Mouse (Mus musculus): Measurements from ENCODE around the gene Jdp2.

Gene Jdp2

DNA sequence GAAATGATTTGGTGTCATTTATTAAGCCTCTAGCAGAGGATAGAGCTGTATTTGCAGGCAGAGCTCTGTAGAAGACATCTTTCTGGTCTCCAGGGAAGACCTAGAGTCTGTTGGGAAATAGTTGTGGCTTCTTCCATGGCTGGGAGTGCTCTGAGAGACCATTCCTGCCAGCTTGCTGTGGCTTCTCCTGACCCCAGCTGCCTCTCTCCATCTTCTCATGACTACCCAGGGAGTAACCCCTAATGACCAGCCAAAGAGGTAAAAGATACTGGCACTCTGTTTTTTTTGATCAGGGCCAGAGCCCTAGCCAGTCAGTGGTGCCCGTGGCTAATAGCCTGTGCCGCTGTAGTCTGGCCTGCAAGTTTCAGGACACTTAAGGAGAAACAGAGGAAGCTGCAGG is 3.3 kb downstream of the Jdp2 start:
- no peak for DNase-seq

DNA sequence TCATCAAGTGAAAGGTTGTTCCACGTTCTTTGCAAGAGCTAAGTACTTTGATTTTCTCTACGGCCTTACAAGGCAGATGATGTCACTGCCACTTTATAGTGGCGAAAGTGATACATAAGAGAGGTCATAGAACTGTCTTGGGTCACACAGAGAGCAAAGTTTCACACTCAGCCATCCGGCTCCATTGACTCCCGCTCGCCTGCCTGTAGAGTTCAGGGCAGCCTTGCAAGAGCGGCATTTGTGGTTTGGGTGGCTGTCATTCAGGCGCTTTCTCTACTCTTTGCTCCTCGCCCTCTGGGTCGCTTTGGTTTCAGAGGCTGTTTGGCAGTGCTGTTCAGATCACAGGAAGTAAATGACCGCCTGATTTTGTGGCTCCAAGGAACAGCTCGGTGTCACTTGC is 4.0 kb downstream of the Jdp2 start:
- DNase-seq = no peak

DNA sequence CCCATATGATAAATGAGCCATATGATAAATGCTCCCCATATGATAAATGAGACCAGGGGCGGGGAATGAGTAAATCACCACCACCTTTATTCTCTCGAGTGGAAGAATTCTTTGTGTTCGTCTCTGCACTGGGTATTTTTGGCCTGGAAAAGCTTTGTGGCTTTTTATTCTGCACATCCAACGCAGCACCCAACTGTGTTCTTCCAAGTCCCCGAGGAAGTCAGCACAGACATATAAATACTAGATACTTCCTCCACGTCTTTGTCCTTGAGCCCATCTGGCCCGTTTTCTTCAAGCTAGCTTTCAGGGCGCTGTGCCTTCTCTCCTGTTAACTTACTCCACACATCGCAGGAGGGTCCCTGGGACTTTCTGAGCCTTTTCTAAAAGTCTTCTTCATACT is 4.9 kb downstream of the Jdp2 start:
- DNase-seq = no peak

DNA sequence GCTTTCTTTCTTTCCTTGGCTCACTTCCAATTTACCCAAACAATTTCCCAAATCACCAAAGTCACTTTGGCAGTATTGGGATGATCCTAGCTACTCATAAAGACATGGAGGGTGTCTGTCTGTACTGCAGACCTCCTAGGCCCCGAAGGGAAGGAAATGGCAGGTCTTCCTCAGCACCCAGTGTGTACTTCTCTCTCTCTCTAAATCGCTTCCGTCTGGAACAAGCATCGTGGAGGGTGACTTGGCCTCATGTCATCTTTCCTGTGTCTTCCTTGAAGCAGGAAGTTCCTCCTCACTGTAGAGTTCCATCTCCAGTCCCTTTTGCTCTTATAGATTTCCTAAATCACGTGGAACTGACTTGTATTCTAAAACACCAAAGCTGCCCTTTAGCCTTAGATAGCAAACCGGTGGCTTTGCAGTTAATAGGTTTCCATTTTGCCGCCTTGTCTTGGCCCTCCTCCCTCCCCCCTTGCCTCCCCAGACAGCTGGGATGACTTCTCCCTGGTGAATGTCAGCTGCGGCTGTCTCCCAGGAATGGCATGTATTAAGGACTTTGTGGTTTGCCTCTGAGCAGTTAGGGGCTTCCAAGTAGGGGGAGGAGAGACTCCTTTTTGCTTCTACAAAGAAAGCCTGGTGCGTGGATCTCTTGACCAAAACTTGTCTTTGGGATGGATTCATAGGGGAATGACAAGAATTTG is 5.6 kb downstream of the Jdp2 start:
- DNase-seq = no peak

DNA sequence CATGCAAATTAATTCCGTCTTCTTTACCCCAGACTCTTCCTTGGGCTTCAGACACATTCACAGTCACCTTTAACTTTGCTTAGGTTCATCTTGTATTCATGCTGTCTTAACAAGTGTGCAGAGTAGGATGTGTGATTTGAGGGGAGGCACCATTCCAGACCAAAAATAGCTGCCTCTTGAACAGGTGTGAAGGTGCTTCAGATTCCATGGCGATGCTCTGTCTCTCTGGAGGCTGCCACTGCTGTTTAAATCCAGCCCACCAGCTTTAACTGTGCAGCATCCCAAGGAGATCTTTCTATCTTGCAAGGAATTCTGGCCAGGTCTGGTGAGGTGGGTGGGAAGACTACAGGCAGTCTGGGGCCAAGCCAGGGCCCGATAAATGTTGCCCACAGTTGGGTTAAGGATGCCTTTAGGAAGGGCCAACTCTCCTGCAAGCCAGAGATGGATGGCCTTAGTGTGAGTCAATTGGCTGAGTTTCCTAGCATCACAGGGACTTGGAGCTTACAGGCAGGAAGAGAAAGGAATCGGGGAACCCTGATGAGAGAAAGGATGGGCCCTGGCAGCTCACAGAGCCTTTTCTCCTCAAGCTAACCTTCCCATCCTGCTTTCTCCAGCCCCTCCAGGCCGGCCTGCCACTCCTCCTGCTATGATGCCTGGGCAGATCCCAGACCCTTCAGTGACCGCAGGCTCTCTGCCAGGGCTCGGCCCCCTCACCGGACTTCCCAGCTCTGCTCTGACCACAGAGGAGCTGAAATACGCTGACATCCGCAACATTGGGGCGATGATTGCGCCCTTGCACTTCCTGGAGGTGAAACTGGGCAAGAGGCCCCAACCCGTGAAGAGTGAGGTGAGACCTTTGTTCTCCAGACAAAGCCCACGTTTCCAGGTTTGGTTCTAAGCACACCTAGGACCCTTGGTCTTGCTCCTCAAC is 9.0 kb downstream of the Jdp2 start:
- DNase-seq = no peak

DNA sequence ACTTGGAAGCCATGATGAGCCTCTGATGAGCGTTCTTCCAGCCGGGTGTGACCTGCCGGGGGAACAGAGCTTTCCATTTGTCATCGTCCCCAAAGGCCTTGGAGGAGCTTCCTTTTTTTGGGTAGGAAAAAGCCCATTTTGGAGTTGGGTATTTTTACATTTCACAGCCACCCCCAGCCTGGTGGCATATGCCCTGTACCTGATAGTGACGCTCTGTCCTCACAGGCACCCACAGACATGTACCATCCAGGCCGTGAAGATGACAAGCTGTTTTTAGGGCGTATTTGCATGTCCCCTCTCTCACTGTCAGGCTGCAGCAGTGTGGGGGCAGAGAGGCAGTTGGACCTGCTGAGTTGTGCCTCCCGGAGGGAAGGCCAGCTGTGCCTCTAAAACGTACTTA is 11.3 kb downstream of the Jdp2 start:
- no peak for DNase-seq

DNA sequence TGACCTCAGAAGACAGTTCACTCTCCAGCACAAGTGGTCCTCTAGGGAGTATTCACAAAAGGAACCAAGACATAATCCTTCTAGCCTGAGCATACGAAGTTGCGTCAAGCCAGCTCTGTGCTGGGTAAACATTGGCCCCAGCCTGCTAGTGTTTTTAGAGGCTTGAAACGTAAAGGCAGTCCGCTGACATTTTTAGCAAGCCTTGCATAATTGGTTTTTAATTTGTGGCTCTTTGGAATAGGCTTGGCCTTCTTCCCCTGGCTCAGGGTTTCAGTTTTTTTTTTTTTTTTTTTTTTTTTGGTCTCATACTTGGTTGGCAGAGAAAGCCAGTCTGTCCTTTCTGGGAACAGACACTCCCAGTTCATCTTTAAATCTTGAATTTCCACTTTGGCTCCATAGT is 15.3 kb downstream of the Jdp2 start:
- no peak for DNase-seq

DNA sequence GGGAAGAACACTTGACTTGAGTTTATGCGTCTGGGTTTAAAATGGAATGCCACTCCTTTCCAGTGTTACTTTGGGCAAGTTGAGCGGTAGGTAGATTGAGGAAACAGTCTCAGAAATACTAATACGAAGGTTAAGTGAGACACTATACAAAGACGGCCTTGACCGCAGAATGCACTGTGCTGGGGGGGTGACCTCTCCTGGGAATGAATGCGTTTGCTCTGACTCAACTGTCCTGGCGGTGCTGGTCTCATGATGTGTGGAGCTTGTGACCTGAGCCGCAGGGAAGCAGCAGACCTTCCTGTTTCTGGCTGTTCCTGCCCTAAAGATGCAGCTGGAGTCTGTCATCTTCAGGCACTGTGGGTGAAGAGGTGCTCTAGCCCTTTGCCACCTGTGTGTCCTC is 16.7 kb downstream of the Jdp2 start:
- DNase-seq = no peak

DNA sequence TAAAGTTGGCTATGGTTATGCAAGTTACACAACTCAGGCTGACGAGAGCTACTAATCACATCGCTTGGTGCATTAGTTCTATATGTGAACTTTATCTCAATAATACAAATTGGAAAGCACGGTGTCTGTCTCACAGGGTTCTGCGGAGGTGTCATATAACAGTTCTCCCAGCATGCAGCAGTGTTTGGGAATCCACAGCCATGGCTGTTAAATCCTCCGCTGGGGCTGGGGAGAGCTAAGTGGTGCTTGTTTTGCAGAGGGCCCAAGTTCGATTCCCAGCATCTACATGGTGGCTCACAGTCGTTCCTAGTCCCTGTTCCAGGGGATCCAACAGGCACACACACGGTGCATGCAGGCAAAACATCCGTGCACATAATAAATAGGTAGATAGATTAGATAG is 19.1 kb downstream of the Jdp2 start:
- no peak for DNase-seq

DNA sequence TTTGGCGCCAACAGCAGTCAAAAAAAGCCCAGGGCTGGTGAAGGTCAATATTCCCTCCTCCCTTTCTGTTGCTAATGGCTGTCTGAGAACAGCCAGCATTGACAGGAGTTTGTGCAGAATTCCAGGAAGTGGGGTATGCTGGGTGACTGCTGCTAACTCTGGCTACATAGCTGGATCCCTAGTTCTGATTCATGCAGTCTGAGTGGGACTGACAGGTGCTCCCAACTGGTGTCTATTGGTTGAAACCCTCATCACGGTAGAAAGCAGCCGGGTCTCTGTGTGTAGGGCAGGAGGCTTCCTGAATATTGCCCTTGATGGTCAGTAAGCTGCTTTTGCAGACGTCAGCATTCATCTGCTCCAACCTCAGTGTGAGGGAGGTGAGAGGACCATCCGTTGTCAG is 19.6 kb downstream of the Jdp2 start:
- no peak for DNase-seq

DNA sequence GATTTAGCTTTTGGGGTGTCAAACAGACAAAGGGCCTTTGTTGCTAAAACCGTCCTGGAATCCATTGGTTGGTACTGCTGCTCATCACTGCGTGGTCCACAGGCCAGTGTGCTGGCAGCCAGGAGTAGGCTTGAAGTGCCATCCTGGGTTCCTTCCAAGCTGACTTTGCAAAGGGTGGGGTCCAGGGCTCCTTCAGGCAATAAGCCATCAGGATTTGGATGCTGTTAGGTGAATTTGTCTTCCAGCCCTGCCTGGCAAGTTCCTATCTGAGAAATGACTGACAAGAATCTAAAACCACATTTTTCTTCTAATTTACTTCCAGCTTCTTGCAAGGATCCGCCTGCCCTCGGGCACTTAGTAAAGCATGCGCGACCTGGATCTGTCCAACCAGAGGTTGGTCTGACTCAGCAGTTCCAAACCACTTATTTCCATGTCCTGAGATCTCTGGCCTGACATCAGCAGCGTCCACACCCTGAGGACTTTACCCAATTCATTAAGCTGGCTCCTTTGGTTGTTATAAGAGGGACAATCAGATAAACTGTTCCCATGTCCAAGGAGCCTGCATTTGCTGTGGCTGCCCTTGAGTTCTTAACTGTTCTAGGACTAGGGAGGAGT is 20.6 kb downstream of the Jdp2 start:
- DNase-seq = no peak

DNA sequence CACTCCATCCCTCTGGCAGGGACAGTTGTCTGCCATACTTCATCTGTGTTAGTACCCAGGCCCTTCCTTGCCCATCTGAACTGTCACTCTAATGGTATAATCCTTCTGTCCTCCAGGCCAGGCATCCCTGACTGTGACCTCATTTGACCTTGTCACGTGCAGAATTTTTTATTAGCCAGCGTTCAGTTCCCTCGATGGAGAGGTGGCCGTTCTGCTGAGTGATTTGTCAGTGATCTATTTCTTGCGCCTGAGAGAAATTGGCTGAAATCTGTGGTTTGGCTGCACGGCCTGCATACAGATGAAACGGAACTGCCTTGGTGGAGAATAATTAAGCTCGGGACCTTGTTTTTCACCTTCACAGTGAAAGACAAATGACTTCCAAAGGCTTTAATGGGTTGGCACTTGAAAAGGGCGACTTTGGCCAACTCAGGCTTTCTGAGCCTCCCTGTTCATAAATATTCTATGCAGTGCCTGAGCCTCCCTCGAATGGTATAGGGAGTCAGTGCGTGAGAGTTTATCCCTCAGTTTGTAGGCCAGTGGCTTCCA is 21.1 kb downstream of the Jdp2 start:
- no peak for DNase-seq

DNA sequence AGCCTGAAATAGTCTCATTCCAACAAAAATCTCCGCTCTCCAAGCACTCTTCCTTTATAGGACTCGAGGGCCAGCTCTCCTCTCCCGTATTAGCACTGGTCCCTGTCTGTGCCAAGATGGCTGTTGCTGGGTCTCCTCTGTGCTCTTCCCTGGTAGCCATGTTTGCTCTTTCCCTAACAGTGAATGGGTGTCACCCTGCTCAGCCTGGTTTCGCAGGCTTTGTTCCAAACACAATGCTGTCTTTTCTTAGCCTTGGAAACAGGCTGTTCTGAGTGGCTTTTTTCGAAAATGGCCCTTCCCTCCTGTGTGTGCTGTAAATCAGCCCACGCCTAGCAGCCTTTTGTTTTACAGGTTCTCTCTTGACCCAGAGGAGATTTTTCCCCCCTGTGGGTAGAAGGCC is 22.2 kb downstream of the Jdp2 start:
- no peak for DNase-seq

DNA sequence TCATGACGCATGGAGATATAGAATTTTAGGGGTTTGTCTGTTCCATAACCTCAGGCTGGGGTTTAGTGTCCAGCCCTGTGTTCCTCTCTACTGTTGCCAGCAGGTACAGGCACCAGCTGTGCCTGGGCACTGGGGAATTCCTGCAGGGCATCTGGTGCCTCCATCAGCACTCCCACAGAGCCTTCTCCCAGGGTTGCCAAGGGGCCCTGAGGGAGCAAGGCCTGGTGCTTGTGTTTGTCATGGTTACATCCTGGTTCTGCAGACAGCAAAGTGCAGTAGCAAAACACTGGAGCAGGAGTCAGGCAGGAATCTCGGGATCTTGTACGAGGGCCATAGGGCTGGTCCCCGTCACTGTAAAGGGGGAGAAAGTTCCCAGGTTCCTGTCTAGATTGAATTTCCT is 22.8 kb downstream of the Jdp2 start:
- DNase-seq = no peak

DNA sequence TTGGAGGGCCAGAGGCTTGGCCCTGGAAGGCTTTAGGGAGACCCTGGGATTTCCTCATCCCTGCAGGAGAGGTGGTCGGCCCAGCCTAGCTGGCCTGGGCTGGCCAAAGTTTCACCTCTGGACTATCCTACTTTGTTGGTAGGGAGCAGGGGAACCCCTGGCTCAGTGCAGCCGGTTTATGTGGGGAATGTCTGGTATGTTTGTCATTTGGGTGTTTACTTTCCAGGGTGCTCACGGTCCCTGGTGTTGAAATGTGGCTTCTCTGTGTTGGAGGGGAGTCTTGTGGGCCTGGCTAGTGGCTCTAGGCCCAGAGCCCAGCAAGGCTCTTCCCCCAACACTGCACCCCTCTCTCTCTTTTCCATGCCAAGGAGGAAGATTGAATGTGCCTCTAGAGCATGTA is 24.9 kb downstream of the Jdp2 start:
- DNase-seq = no peak

DNA sequence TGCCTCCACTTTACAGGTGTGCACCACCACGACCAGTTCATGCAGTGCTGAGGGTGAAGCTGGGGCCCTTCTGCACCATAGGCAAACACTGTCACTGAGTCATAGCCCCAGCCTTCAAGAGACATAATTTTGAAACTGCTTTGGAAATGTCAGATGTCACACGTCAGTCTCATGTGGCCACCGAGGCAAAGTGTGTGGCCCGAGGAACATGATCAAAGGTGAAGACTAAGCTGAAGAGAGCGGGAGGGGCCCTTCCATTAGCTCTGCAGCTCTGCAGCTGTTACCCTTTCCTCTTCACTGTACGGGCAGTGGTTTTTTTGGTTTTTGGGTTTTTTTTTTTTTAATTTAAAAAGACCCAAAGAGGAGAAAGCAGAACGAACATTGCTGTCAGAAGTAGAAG is 25.8 kb downstream of the Jdp2 start:
- DNase-seq = no peak

DNA sequence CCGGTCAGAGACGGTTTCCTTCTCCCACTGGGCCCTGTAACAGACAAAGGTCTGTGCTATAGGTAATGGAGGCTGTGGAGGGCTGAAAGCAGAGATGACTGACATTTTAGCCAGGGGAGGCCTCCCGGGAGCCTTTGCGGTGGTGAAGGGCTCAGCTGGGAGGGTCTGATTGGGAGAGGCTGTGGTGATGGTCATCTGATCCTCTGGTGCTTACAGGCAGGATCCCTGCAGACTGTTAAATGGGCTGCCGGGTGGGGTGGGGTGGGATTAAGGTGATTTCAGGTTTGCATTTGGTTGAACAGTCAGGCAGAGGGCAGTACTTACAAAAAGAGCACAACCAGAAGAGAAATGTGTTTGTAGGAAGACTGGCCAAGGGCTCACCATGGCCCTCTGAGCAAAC is 27.0 kb downstream of the Jdp2 start:
- no peak for DNase-seq

DNA sequence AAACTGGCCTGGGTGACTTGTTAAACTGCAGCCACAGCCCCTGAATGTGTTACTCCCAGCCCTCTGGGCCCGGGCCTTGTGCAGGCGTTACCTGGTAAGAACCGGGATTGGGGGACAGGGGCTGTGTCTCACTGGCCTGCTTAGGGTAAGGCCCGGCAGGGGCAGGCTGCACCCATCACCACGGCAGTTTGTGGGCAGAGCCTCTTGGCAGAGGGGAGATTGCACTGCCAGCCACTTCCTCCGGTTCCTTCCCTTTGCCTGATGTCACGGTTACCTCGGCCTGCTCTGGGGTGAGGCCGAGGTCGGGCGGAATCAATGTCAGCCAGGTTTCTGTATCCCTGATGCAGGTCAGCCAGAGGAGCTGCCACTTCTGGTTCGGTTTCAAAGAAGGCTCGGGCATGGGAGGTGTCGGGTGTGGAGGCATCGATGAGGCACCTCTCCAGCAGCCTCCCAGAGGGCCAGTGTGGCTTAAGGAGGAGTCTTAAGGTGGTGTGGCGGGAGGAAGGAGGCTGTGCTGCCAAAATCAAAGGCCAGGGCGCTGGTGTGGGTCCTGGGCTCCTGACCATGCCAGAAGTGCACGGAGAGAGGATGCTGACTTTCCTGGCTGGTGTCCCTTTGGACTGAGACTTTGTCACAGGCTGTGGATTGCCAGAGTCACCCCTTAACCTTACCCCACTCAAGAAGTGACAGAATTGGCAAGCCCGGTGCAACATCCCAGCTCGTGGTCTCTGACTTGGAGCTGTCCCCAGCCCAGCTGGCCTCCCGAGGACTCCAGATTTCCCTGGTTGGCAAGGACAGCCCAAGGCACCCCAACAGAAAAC is 31.0 kb downstream of the Jdp2 start:
- no peak for DNase-seq

DNA sequence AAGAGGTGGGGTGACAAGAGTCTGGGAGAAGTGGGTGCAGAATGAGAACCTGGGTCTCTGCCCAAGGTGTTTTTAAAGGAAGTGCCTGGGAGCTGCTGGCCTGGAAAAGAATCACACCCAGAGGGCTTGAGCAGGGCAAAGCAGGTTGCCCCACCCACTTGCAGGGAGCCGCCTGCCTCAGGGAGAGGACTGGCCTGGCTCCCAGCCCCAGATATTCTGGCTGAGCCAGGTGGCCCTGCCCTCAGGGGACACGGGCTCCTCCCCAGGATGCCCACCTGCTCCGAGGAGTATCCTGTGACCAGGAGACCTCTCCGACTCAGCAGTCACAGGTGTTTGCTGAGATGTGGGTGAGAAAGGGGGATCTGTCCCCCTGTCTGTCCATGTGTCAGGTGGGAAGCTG is 32.4 kb downstream of the Jdp2 start:
- DNase-seq = no peak

DNA sequence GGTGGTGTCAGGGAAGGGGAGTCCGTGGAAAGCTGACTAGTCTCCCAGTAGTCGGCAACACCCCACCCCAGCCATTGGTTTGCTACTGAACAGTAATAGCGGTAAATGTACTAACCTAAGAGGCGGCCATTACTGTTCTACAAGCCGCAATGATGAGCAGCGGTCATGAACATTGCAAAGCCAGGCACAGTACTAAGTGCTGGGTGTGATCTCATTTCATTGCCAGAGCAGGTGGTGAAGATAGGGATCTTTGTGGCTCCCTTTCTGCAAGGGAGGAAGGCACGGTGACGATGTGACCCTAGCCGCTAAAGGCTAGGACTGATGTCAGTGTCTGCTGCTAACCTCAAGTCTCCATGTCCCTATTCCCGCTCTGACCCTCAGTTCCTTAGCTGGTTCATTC is 33.5 kb downstream of the Jdp2 start:
- DNase-seq = no peak

DNA sequence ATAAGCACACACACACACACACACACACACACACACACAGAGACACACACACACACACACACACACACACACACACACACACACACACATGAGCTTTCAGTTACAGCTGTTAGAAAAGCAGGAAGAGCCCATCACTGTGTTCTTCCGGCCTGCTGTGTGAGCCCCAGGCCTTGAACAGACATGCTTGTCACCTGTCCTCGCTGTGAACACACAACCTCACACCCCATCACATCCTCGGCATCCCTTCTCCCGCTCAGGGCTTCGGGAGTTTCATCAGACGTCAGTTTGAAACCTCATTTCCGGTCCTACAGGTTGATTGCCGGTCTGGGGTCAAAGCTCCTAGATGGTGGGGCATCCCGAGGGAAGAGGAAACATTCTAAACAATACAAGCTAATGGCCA is 39.1 kb downstream of the Jdp2 start:
- DNase-seq = no peak

DNA sequence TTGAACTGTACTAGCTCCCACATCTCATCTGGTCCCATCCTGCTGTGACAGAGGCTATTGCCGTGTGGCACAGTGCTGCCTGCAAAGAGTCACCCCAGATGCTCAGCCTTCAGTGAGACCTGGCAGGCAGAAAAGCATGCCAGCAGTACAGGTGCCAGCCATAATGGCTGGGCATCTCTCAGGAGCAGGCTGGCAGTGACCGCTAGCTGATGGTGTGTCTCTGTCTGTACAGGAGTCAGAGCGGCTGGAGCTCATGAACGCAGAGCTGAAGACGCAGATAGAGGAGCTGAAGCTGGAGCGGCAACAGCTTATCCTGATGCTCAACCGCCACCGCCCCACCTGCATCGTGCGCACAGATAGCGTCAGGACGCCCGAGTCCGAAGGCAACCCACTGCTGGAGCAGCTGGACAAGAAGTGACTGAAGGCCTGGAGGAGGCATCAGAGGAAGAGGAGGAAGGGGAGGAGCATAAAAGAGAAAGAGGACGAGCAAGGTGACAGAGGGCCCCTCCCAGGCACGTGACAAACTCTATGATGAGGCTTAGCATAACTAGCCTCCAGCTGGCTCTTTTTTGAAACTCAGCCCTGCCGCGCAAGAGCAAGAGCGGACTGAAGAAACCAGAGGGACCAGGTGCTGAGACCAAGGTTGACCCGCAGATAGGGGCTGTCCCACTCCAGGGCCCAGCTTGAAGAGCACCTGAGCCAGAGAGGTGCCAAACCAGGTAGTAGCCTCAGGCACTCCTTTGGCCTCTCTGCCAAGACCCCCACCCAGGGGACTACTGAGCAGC is 39.9 kb downstream of the Jdp2 start:
- no peak for DNase-seq
